Mouse (Mus musculus): ENCODE results near the gene Guk1.
"Not testable (repeated sequence)": the region's sequence is repeated elsewhere in the genome, so short reads cannot be mapped to it uniquely, and the experiment has no call there.

Guk1 gene

GRCm38 (mm10) chr11:59221604-59222003 is 29.6 kb upstream of the Guk1 start:
- ChIA-PET CTCF (interaction anchor here in 2 of 4 experiments (0.5 to 0.6 kb wide), 4 partner anchors 23 to 891 kb away, joined by 3 to 4 read pairs (median 3); partner anchors contain the start of genes Sh3bp5l (in 1 of the 2) and Zfp672 (in 1 of the 2)), POLR2A (interaction anchor here in 3 of 4 experiments (0.6 to 12.6 kb wide), 20 partner anchors 8 to 317 kb away, joined by 3 to 233 read pairs (median 3); partner anchors contain the start of genes 2310033P09Rik (in 2 of the 3), Mrpl55 (in 2 of the 3), Gjc2 (in 1 of the 3) and Iba57 (in 1 of the 3))

- POLR2A ChIA-PET, result interaction anchor here in 3 of 4 experiments (0.5 to 12.6 kb wide), 21 partner anchors 8 to 1423 kb away, joined by 3 to 233 read pairs (median 4); partner anchors contain the start of genes 2310033P09Rik (in 2 of the 3), Iba57 (in 2 of the 3), Mrpl55 (in 2 of the 3) and Arf1 (in 1 of the 3)
- CTCF ChIA-PET, result interaction anchor here (0.5 to 2.2 kb wide), 32 partner anchors 9 to 1198 kb away, joined by 3 to 12 read pairs (median 4); partner anchors contain the start of genes Arf1 (in 1 of the 4), Mrpl55 (in 1 of the 4) and Zfp867 (in 1 of the 4)
These were observed 27.1 kb upstream of the Guk1 start for GRCm38 (mm10) chr11:59219064-59219463.

- POLR2A ChIA-PET, result interaction anchor here in 3 of 4 experiments (0.6 to 12.6 kb wide), 18 partner anchors 8 to 287 kb away, joined by 3 to 233 read pairs (median 4); partner anchors contain the start of genes 2310033P09Rik (in 2 of the 3), Iba57 (in 2 of the 3), Mrpl55 (in 2 of the 3) and Arf1 (in 1 of the 3)
- CTCF ChIA-PET, result interaction anchor here in 3 of 4 experiments (0.5 to 2.2 kb wide), 20 partner anchors 9 to 254 kb away, joined by 3 to 12 read pairs (median 4); partner anchors contain the start of genes Arf1 (in 1 of the 3) and Zfp867 (in 1 of the 3)
These were observed 26.5 kb upstream of the Guk1 start for GRCm38 (mm10) chr11:59218389-59218998.

- ChIA-PET CTCF (interaction anchor here in 3 of 4 experiments (0.6 to 1.5 kb wide), 4 partner anchors 14 to 1090 kb away, joined by 3 read pairs; no protein-coding TSS in a partner anchor), POLR2A (interaction anchor here in 3 of 4 experiments (0.7 to 12.6 kb wide), 9 partner anchors 10 to 265 kb away, joined by 3 to 233 read pairs (median 4); partner anchors contain the start of genes Arf1 (in 2 of the 3), Mrpl55 (in 2 of the 3) and 2310033P09Rik (in 1 of the 3))
These were observed 24.9 kb upstream of the Guk1 start for GRCm38 (mm10) chr11:59216955-59217354.

- POLR2A ChIA-PET, result interaction anchor here (0.6 to 15.8 kb wide), 6 partner anchors 9 to 13 kb away, joined by 3 to 233 read pairs (median 4); partner anchors contain the start of gene Mrpl55 (in 1 of the 4)
These were observed 21.0 kb upstream of the Guk1 start for GRCm38 (mm10) chr11:59212892-59213494.

GRCm38 (mm10) chr11:59212320-59212719 is 20.3 kb upstream of the Guk1 start:
- ChIA-PET POLR2A (interaction anchor here in 3 of 4 experiments (1.1 to 15.8 kb wide), 4 partner anchors 9 to 14 kb away, joined by 3 to 233 read pairs (median 12); partner anchors contain the start of gene Mrpl55 (in 1 of the 3)), CTCF (interaction anchor here in 1 of 4 experiments (0.7 kb wide), 1 partner anchor 911 kb away, joined by 3 read pairs; no protein-coding TSS in a partner anchor)

More at GRCm38 (mm10) chr11:59212892-59213494, 21.0 kb upstream of the Guk1 start:
- CTCF ChIA-PET, result interaction anchor here in 1 of 4 experiments (0.7 kb wide), 1 partner anchor 911 kb away, joined by 3 read pairs; no protein-coding TSS in a partner anchor

GRCm38 (mm10) chr11:59211561-59211960 is 19.5 kb upstream of the Guk1 start:
- CTCF ChIA-PET, result not testable (repeated sequence)
- POLR2A ChIA-PET, result interaction anchor here in 2 of 4 experiments (2.4 to 15.8 kb wide), 2 partner anchors 7 to 10 kb away, joined by 7 to 233 read pairs; no protein-coding TSS in a partner anchor

- POLR2A ChIA-PET, result interaction anchor here in 3 of 4 experiments (0.8 to 15.8 kb wide), 14 partner anchors 8 to 255 kb away, joined by 3 to 233 read pairs (median 6); partner anchors contain the start of genes Arf1 (in 1 of the 3), Hist3h2a (in 1 of the 3), Mrpl55 (in 1 of the 3) and Trim17 (in 1 of the 3)
- CTCF ChIA-PET, result interaction anchor here in 3 of 4 experiments (0.6 to 1.9 kb wide), 9 partner anchors 9 to 273 kb away, joined by 3 to 12 read pairs (median 3); no protein-coding TSS in a partner anchor
These were observed 18.0 kb upstream of the Guk1 start for GRCm38 (mm10) chr11:59210020-59210419.

- ChIA-PET POLR2A (interaction anchor here in 3 of 4 experiments (0.8 to 15.8 kb wide), 15 partner anchors 8 to 115 kb away, joined by 3 to 233 read pairs (median 5); partner anchors contain the start of genes Arf1 (in 1 of the 3) and Mrpl55 (in 1 of the 3)), CTCF (interaction anchor here in 3 of 4 experiments (0.6 to 1.9 kb wide), 9 partner anchors 9 to 274 kb away, joined by 3 to 12 read pairs (median 3); no protein-coding TSS in a partner anchor)
These were observed 17.6 kb upstream of the Guk1 start for GRCm38 (mm10) chr11:59209580-59209979.

GRCm38 (mm10) chr11:59209003-59209441 is 17.0 kb upstream of the Guk1 start:
- CTCF ChIA-PET, result interaction anchor here in 3 of 4 experiments (0.6 to 1.9 kb wide), 6 partner anchors 10 to 1206 kb away, joined by 3 to 12 read pairs (median 4); no protein-coding TSS in a partner anchor

GRCm38 (mm10) chr11:59208153-59208831 is 16.3 kb upstream of the Guk1 start, which contains the start of gene 2310033P09Rik:
Gene 2310033P09Rik, plus strand, starts transcription at chr11:59208321.
- ChIA-PET CTCF (interaction anchor here in 1 of 4 experiments (1.9 kb wide), 1 partner anchor 10 kb away, joined by 9 read pairs; no protein-coding TSS in a partner anchor), POLR2A (interaction anchor here (0.6 to 15.8 kb wide), 19 partner anchors 11 to 219 kb away, joined by 3 to 233 read pairs (median 4); partner anchors contain the start of gene Arf1 (in 2 of the 4))

More at GRCm38 (mm10) chr11:59209003-59209441, 17.0 kb upstream of the Guk1 start:
- POLR2A ChIA-PET, result interaction anchor here (0.6 to 15.8 kb wide), 15 partner anchors 10 to 114 kb away, joined by 3 to 233 read pairs (median 5); partner anchors contain the start of gene Arf1 (in 2 of the 4)

GRCm38 (mm10) chr11:59202081-59202995 is 10.3 kb upstream of the Guk1 start, which contains the start of gene Mrpl55:
Gene Mrpl55, plus strand, starts transcription at chr11:59202486.
- POLR2A ChIA-PET, result interaction anchor here (0.6 to 15.8 kb wide), 33 partner anchors 8 to 1057 kb away, joined by 3 to 233 read pairs (median 4); partner anchors contain the start of genes Iba57 (in 2 of the 4), Arf1 (in 1 of the 4), Guk1 (in 1 of the 4) and Hist3h2a (in 1 of the 4)
- CTCF ChIA-PET, result interaction anchor here in 3 of 4 experiments (0.6 to 1.3 kb wide), 5 partner anchors 10 to 104 kb away, joined by 3 to 6 read pairs (median 4); partner anchors contain the start of gene Guk1 (in 1 of the 3)

- CTCF ChIA-PET, result interaction anchor here in 3 of 4 experiments (0.8 to 1.3 kb wide), 4 partner anchors 9 to 103 kb away, joined by 3 to 6 read pairs (median 4); partner anchors contain the start of gene Guk1 (in 1 of the 3)
- POLR2A ChIA-PET, result interaction anchor here (0.5 to 15.8 kb wide), 34 partner anchors 8 to 1498 kb away, joined by 3 to 233 read pairs (median 4); partner anchors contain the start of genes Iba57 (in 2 of the 4), Arf1 (in 1 of the 4), Guk1 (in 1 of the 4) and Hist3h2a (in 1 of the 4)
These were observed 9.4 kb upstream of the Guk1 start for GRCm38 (mm10) chr11:59201216-59202002.

- ChIA-PET CTCF (interaction anchor here in 1 of 4 experiments (1.0 kb wide), 1 partner anchor 101 kb away, joined by 3 read pairs; no protein-coding TSS in a partner anchor), POLR2A (interaction anchor here in 1 of 4 experiments (0.7 kb wide), 1 partner anchor 16 kb away, joined by 3 read pairs; no protein-coding TSS in a partner anchor)
These were observed 4.2 kb upstream of the Guk1 start for GRCm38 (mm10) chr11:59196230-59196629.

All from embryonic stem cell, embryonic (primary cell).